Mouse (Mus musculus): Measurements from ENCODE around the gene Tbk1. TPM values are rescaled to one million over a fixed set of nuclear protein-coding genes. Genes with fewer than 3 reads are reported as not detected.

Tbk1 gene
- polyA plus RNA-seq, 1 experiment from 2014 or later: 31.4 TPM

- WGBS: 85% methylated on average over 20 of the region's 20 CpGs
- Histone ChIP-seq H3K4me1 (peaks cover 8% of the 10 kb centered on the region), H3K36me3 (peaks cover 46% of the 10 kb centered on the region), H3K27me3 (ENCODE audit: insufficient read depth, poor library complexity, severe bottlenecking) (no peaks in the 10 kb centered on the region), H3K27ac (no peak overlapping the region; the same call in 1 of the 2 replicates), H3K4me3 (peak overlapping the region; percentile 96), H3K9me3 (no peaks in the 10 kb centered on the region)
- DNase-seq (ENCODE audit: low spot score): no peak
Observed at GRCm38 (mm10) chr10:121585056-121585790, 1.4 kb downstream of the Tbk1 start.

GRCm38 (mm10) chr10:121584033-121584432 is 2.6 kb downstream of the Tbk1 start:
- Histone ChIP-seq H3K27ac (no peak overlapping the region), H3K4me1 (peaks cover 8% of the 10 kb centered on the region), H3K27me3 (ENCODE audit: insufficient read depth, poor library complexity, severe bottlenecking) (no peaks in the 10 kb centered on the region), H3K36me3 (peaks cover 42% of the 10 kb centered on the region), H3K4me3 (no peak overlapping the region), H3K9me3 (no peaks in the 10 kb centered on the region)
- no peak for DNase-seq (ENCODE audit: low spot score)
- 90% methylated on average over 10 of the region's 10 CpGs for WGBS

- no peaks in the 10 kb centered on the region for H3K9me3 ChIP-seq
- H3K36me3 ChIP-seq: peaks cover 46% of the 10 kb centered on the region
- peaks cover 8% of the 10 kb centered on the region for H3K4me1 ChIP-seq
- no peak overlapping the region for H3K27ac ChIP-seq
- no peak overlapping the region for H3K4me3 ChIP-seq
- no peak for DNase-seq (ENCODE audit: low spot score)
- 93% methylated on average over 12 of the region's 12 CpGs for WGBS
- no peaks in the 10 kb centered on the region for H3K27me3 ChIP-seq (ENCODE audit: insufficient read depth, poor library complexity, severe bottlenecking)
Observed at GRCm38 (mm10) chr10:121583016-121583415, 3.6 kb downstream of the Tbk1 start.

DNA sequence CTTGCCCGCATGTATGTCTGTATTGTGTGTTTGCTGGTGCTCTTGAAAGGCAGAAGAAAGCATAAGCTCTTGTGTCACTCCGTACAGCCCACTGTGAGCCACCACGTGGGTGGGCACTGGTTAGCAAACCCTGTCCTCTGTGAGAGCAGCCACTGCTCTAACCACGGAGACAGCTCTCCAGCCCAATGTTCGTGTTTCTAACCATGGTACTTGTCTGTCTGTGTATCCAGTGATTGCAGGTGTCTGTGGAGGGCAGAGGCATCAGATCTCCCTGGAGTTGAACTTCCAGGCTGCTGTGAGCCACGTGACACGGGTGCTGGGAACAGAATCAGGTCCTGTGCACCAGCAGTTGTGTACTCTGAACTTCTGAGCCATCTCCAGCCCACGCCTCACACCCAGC is 4.3 kb downstream of the Tbk1 start:
- Histone ChIP-seq H3K9me3 (no peaks in the 10 kb centered on the region), H3K27me3 (ENCODE audit: insufficient read depth, poor library complexity, severe bottlenecking) (no peaks in the 10 kb centered on the region), H3K4me3 (no peak overlapping the region), H3K27ac (no peak overlapping the region), H3K36me3 (peaks cover 53% of the 10 kb centered on the region), H3K4me1 (peaks cover 8% of the 10 kb centered on the region)
- no peak for DNase-seq (ENCODE audit: low spot score)
- 93% methylated on average over 8 of the region's 8 CpGs for WGBS

DNA sequence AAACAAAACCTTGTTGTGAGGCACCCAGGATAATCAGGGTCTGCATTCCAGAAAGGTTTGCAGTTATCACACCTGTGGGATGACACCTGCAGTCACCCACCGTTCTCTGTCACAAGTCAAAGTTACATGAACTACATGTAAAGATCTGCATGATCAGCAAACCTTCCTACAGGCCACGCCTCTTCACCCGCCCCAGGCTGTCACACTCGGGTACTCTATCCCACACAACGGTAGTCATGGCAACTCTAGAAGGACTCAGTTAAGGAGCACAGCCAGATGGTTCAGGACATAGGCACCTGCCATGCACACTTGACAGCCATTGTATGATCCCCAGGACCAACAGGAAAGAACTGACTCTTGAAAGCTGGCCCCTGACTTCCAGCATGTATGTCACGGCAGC is 5.2 kb downstream of the Tbk1 start:
- 91% methylated on average over 6 of the region's 6 CpGs for WGBS
- Histone ChIP-seq H3K4me3 (no peak overlapping the region), H3K4me1 (peaks cover 8% of the 10 kb centered on the region), H3K27me3 (ENCODE audit: insufficient read depth, poor library complexity, severe bottlenecking) (no peaks in the 10 kb centered on the region), H3K36me3 (peaks cover 55% of the 10 kb centered on the region), H3K9me3 (no peaks in the 10 kb centered on the region), H3K27ac (no peak overlapping the region)
- no peak for DNase-seq (ENCODE audit: low spot score)

DNA sequence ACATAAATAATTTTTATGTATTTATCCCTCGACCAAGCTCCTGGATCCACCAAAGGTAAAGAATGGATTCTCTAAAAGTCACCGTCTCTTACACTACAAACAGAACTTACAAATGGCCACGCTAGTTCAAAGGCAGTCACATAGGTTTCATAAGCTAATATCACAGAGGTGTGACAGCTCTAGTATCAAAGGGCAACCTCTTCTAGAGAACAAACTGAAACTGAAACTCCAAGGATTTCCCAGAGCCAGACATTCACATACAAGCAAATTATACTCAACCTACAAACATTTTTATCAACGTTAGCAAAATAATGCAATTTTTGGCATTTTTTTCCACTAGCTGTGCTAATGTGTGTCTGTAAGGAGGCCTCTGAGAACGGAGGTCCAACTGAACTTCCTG is 6.2 kb downstream of the Tbk1 start:
- Histone ChIP-seq H3K27ac (no peak overlapping the region), H3K36me3 (peaks cover 65% of the 10 kb centered on the region), H3K27me3 (ENCODE audit: insufficient read depth, poor library complexity, severe bottlenecking) (no peaks in the 10 kb centered on the region), H3K9me3 (no peaks in the 10 kb centered on the region), H3K4me3 (no peak overlapping the region), H3K4me1 (peaks cover 4% of the 10 kb centered on the region)
- DNase-seq (ENCODE audit: low spot score): no peak
- 97% methylated on average over 5 of the region's 5 CpGs for WGBS

DNA sequence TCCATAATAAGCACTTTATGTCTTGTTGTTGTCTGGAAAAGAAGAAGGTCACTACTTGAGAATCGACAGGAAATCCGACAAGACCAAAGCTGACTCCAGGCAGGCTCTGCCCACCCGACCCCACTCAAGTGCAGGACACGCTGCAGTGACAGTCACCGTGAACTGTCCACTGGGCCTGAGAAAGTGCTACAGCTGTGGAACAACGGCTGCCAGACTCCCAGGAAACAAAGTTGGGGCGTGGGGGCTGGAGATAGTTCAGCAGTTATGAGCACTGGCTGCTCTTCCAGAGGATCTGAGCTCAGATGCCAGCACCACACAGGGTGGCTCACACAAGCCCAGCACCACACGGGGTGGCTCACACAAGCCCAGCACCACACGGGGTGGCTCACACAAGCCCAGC is 10.2 kb downstream of the Tbk1 start:
- Histone ChIP-seq H3K9me3 (no peaks in the 10 kb centered on the region), H3K36me3 (peaks cover 64% of the 10 kb centered on the region), H3K4me3 (no peak overlapping the region), H3K4me1 (no peaks in the 10 kb centered on the region; the same call in 1 of the 2 replicates), H3K27me3 (ENCODE audit: insufficient read depth, poor library complexity, severe bottlenecking) (no peaks in the 10 kb centered on the region), H3K27ac (no peak overlapping the region)
- 93% methylated on average over 9 of the region's 9 CpGs for WGBS
- DNase-seq (ENCODE audit: low spot score): no peak

DNA sequence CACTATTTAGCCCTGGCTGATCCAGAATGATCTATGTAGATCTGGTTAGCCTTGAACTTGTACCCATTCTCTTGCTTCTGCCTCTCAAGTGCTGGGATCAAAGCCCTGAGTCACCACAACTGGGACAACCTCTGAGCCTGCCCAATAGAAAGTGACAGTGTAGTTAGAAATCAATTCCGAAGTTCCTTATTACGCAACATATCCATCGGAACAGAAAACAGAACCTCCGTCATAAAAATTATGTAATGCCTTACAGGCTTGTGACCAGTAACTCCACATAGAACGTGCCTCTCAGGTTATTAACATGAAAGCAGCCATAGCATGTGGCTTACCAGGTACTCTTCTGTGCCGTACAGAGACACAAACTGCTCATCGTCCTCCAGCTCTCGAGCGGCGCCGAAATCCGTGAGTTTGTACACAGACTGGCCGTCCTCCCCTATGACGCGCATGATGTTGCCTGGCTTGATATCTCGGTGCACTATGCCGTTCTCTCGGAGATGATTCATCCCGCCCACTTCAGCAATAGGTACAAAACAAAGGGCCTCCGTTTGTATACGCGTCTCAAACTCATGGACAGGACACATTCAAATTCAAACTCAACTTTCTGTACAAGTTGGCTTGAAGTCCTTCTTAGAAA is 15.0 kb downstream of the Tbk1 start:
- DNase-seq (ENCODE audit: low spot score): no peak
- Histone ChIP-seq H3K27me3 (ENCODE audit: insufficient read depth, poor library complexity, severe bottlenecking) (no peaks in the 10 kb centered on the region), H3K9me3 (no peaks in the 10 kb centered on the region), H3K4me1 (peaks cover 16% of the 10 kb centered on the region), H3K27ac (no peak overlapping the region), H3K4me3 (no peak overlapping the region), H3K36me3 (peaks cover 64% of the 10 kb centered on the region)
- WGBS: 96% methylated on average over 22 of the region's 22 CpGs

DNA sequence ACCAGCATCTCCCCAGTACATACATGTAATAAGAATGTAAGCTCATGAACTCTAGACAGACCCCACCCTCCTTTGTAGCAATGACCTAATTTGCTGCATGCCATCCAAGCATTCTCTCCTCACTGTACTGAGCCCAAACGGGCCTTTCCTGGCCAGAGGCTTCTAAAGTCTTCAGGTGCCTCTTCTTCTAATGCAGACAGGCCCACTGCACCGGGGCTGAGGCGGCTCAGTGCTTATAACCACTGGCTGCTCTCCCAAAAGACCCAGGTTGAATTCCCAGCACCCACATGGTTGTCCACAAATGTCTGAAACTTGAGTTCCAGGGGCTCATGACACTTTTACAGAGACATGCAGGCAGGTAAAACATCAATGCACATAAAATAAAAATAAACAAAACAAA is 15.6 kb downstream of the Tbk1 start:
- no peak overlapping the region for H3K27ac ChIP-seq
- WGBS: 92% methylated on average over 3 of the region's 3 CpGs
- H3K36me3 ChIP-seq: peaks cover 59% of the 10 kb centered on the region

DNA sequence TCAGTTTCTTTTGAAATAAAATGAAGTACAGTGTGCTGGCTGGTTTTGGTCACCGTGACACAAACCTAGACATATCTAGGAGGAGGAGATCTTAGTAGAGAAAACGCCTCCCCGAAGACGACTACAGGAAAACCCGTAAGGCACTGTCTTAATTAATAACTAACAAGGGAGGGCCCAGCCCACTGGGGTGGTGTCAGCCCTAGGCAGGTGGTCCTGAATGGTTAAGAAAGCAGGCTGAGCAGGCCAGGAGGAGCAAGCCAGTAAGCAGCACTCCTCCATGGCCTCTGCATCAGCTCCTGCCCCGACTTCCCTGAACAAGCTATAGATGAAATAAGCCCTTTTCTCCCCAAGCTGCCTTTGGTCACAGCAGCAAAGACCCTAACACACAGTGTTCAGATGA is 16.8 kb downstream of the Tbk1 start:
- H3K36me3 ChIP-seq: peaks cover 58% of the 10 kb centered on the region
- no peaks in the 10 kb centered on the region for H3K9me3 ChIP-seq
- no peaks in the 10 kb centered on the region for H3K27me3 ChIP-seq (ENCODE audit: insufficient read depth, poor library complexity, severe bottlenecking)
- DNase-seq (ENCODE audit: low spot score): no peak
- H3K4me1 ChIP-seq: peaks cover 16% of the 10 kb centered on the region
- H3K27ac ChIP-seq: peak overlapping the region; percentile 75
- H3K4me3 ChIP-seq: no peak overlapping the region
- WGBS: 79% methylated on average over 6 of the region's 6 CpGs

More for the DNA sequence above, 15.6 kb downstream of the Tbk1 start:
- Histone ChIP-seq H3K4me1 (peaks cover 16% of the 10 kb centered on the region), H3K27me3 (ENCODE audit: insufficient read depth, poor library complexity, severe bottlenecking) (no peaks in the 10 kb centered on the region), H3K4me3 (no peak overlapping the region), H3K9me3 (no peaks in the 10 kb centered on the region)
- DNase-seq (ENCODE audit: low spot score): no peak

- peak overlapping the region; percentile 75 for H3K27ac ChIP-seq
- H3K27me3 ChIP-seq (ENCODE audit: insufficient read depth, poor library complexity, severe bottlenecking): no peaks in the 10 kb centered on the region
- peaks cover 16% of the 10 kb centered on the region for H3K4me1 ChIP-seq
- H3K9me3 ChIP-seq: no peaks in the 10 kb centered on the region
- peaks cover 58% of the 10 kb centered on the region for H3K36me3 ChIP-seq
- DNase-seq (ENCODE audit: low spot score): peak; percentile 97
- 7% methylated on average over 23 of the region's 23 CpGs for WGBS
- peak overlapping the region; percentile 44 for H3K4me3 ChIP-seq
Observed at GRCm38 (mm10) chr10:121569001-121569589, 17.5 kb downstream of the Tbk1 start.

GRCm38 (mm10) chr10:121568534-121568933 is 18.1 kb downstream of the Tbk1 start:
- WGBS: 62% methylated on average over 7 of the region's 7 CpGs
- DNase-seq (ENCODE audit: low spot score): no peak
- H3K36me3 ChIP-seq: peaks cover 63% of the 10 kb centered on the region
- no peaks in the 10 kb centered on the region for H3K27me3 ChIP-seq (ENCODE audit: insufficient read depth, poor library complexity, severe bottlenecking)
- H3K4me3 ChIP-seq: peak overlapping the region; percentile 44
- H3K4me1 ChIP-seq: peaks cover 16% of the 10 kb centered on the region
- H3K27ac ChIP-seq: peak overlapping the region; percentile 75; the same call in 1 of the 2 replicates
- H3K9me3 ChIP-seq: no peaks in the 10 kb centered on the region

DNA sequence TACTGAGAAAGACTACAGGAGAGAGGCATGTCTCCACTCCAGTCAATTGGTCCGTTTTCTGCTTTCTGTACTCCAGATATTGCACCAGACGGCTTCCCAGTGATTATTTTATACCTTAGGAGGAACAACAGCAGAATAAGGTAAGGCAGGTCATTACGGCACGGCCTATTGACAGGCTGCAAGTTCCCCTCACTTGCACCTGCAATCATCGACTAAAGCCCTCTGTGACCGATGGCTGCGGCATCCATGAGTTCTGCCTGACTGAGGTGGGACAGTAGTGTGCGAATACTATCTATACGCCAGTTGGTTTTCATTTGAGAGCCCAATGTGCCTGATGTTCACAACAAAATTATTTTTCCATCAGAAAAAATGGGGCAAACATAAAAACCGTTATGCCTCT is 18.6 kb downstream of the Tbk1 start:
- Histone ChIP-seq H3K4me3 (no peak overlapping the region), H3K4me1 (peaks cover 16% of the 10 kb centered on the region), H3K27me3 (ENCODE audit: insufficient read depth, poor library complexity, severe bottlenecking) (no peaks in the 10 kb centered on the region), H3K9me3 (no peaks in the 10 kb centered on the region), H3K27ac (peak overlapping the region; percentile 75; the same call in 1 of the 2 replicates), H3K36me3 (peaks cover 68% of the 10 kb centered on the region)
- WGBS: 92% methylated on average over 10 of the region's 10 CpGs
- no peak for DNase-seq (ENCODE audit: low spot score)

Data from heart, embryonic 10.5 days (tissue).